Mouse (Mus musculus) myocyte (in vitro differentiated cells): ENCODE results near the gene Pwwp2b. TPM values are rescaled to one million over a fixed set of nuclear protein-coding genes. Genes with fewer than 3 reads are reported as not detected.

Experiments used
- H3K27me3 ChIP-seq: one replicate; pipeline ENCODE4 v1.6.1; 2011; ENCODE audit not compliant: control insufficient read depth, insufficient read depth, insufficient read length
- H3K36me3 ChIP-seq: one replicate; pipeline ENCODE4 v1.6.1; 2011; ENCODE audit not compliant: control insufficient read depth, insufficient read depth
- H3K4me2 ChIP-seq: one replicate; pipeline ENCODE4 v1.6.1; 2011; ENCODE audit warnings: low read depth, control low read depth
- H3K4me3 ChIP-seq: one replicate; pipeline ENCODE4 v1.5.1; 2011; ENCODE audit warnings: mild to moderate bottlenecking, control low read depth, moderate library complexity
- H3K79me2 ChIP-seq: one replicate; pipeline ENCODE4 v1.6.1; 2011; ENCODE audit not compliant: control insufficient read depth, insufficient read depth
- H3ac ChIP-seq: one replicate; pipeline ENCODE4 v1.6.1; 2011; ENCODE audit not compliant: control insufficient read depth, insufficient read length
- CEBPB ChIP-seq: IDR thresholded peaks from 2 replicates; pipeline ENCODE4 v1.6.1; 2011; ENCODE audit warnings: mild to moderate bottlenecking, moderate library complexity; ENCODE audit not compliant: poor library complexity, insufficient read depth, severe bottlenecking
- E2F4 ChIP-seq: IDR thresholded peaks from one replicate; pipeline ENCODE4 v1.6.1; 2011; ENCODE audit warnings: mild to moderate bottlenecking, control low read depth, moderate library complexity; ENCODE audit not compliant: insufficient read depth
- MAX ChIP-seq: IDR thresholded peaks from one replicate; pipeline ENCODE4 v1.6.1; 2011; ENCODE audit warnings: low read depth, mild to moderate bottlenecking, control low read depth
- MYOD1 ChIP-seq, 3 experiments: IDR thresholded peaks; one replicate each; pipeline ENCODE4 v1.6.1; 2011; ENCODE audit warnings: control low read depth in 2 of 3, low read depth in 2 of 3, mild to moderate bottlenecking in 2 of 3, moderate library complexity in 1 of 3; ENCODE audit not compliant: insufficient read length in 2 of 3, control insufficient read depth in 1 of 3
- MYOG ChIP-seq, 3 experiments: IDR thresholded peaks; one replicate each; pipeline ENCODE4 v1.6.1; 2011; ENCODE audit warnings: control low read depth in 2 of 3, low read depth in 2 of 3, mild to moderate bottlenecking in 2 of 3; ENCODE audit not compliant: insufficient read length in 2 of 3, control insufficient read depth in 1 of 3, insufficient read depth in 1 of 3
- POLR2A ChIP-seq: IDR thresholded peaks from one replicate; pipeline ENCODE4 v1.6.1; 2011; ENCODE audit warnings: low read depth, mild to moderate bottlenecking, control low read depth, moderate library complexity; ENCODE audit not compliant: insufficient read length
- POLR2AphosphoS2 ChIP-seq: IDR thresholded peaks from one replicate; pipeline ENCODE4 v1.6.1; 2011; ENCODE audit warnings: low read depth, control low read depth; ENCODE audit not compliant: insufficient read length
- REST ChIP-seq: IDR thresholded peaks from one replicate; pipeline ENCODE4 v1.6.1; 2011; ENCODE audit warnings: mild to moderate bottlenecking, control low read depth, moderate library complexity; ENCODE audit not compliant: insufficient read depth, insufficient read length
- SRF ChIP-seq: IDR thresholded peaks from one replicate; pipeline ENCODE4 v1.6.1; 2011; ENCODE audit warnings: low read depth; ENCODE audit not compliant: control insufficient read depth, insufficient read length
- TCF12 ChIP-seq: IDR thresholded peaks from one replicate; pipeline ENCODE4 v1.6.1; 2011; ENCODE audit warnings: mild to moderate bottlenecking, control low read depth; ENCODE audit not compliant: poor library complexity, insufficient read depth, severe bottlenecking
- TCF3 ChIP-seq: IDR thresholded peaks from one replicate; pipeline ENCODE4 v1.6.1; 2011; ENCODE audit warnings: low read depth, control low read depth; ENCODE audit not compliant: insufficient read length
- USF1 ChIP-seq: IDR thresholded peaks from one replicate; pipeline ENCODE4 v1.6.1; 2011; ENCODE audit warnings: low read depth, mild to moderate bottlenecking, control low read depth, moderate library complexity
- polyA plus RNA-seq: library from polyadenylated mRNA; unstranded; fragments of >200 nt; fragmentation: generic; extraction: Trizol; gene quantifications from one replicate; pipeline ENCODE4 v1.2.1, GENCODE M21; 2012; ENCODE audit warnings: missing spikeins

Gene Pwwp2b
- polyA plus RNA-seq, 1 experiment: 9.6 TPM

DNA sequence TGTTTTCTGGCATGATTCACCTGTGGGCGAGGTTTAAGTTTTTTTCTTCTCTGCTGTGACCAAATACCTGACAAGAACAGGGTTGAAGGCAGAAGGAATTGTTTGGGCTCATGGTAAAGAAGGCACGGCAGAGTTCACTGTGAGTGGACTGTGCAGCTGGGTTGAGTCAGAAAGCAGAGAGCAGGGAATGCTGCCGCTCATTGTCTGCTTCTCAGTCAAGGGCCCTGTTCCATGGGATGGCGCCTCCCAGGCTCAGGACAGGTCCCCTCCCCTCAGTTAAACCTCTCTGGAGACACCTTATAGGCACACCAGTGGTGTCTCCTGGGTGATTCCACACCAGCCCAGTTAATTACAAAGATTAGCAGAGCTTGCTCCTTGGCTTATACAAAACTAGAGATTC lies 25.9 kb upstream of the Pwwp2b start:
- no peak overlapping the region for H3ac ChIP-seq
- no peaks in the 10 kb centered on the region for H3K27me3 ChIP-seq
- no peak overlapping the region for H3K4me3 ChIP-seq
- TF ChIP-seq CEBPB: no peak
- TF ChIP-seq REST: no peak
- TF ChIP-seq E2F4: no peak
- TF ChIP-seq SRF: no peak
- TF ChIP-seq TCF3: no peak
- TF ChIP-seq POLR2AphosphoS2: no peak
- TF ChIP-seq TCF12: no peak
- no peak for TF ChIP-seq POLR2A
- TF ChIP-seq MAX: no peak
- TF ChIP-seq USF1: no peak
- TF ChIP-seq MYOG (IDR thresholded peaks at IDR 0.05; ENCODE audit: control insufficient read depth in 1 of 3, insufficient read depth in 1 of 3, insufficient read length in 2 of 3, low read depth in 2 of 3): no peak
- no peak for TF ChIP-seq MYOD1 (IDR thresholded peaks at IDR 0.05; ENCODE audit: control insufficient read depth in 1 of 3, insufficient read length in 2 of 3, low read depth in 2 of 3)
- H3K36me3 ChIP-seq: no peaks in the 10 kb centered on the region
- H3K4me2 ChIP-seq: no peak overlapping the region
- no peaks in the 10 kb centered on the region for H3K79me2 ChIP-seq

DNA sequence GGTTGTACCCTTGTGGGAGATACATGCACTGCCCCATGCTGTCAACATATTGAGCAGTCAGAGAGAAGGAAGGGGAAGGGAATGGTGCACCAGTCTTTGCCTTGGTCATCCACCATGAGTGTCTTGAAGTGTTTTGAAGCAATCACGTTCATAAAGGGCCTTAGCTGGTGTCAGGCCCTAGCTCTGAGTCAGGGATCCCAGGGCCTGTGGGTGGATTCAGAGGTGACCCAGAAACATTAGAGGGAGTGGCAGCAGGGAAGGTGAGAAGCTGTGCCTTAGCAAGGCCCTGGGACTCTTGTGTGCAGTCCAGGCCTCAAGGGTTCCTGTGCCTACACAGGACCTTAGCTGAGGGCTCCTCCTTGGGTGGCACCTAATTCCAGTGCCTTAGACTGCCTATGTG lies 24.2 kb upstream of the Pwwp2b start:
- Histone ChIP-seq H3ac (no peak overlapping the region), H3K36me3 (no peaks in the 10 kb centered on the region)

DNA sequence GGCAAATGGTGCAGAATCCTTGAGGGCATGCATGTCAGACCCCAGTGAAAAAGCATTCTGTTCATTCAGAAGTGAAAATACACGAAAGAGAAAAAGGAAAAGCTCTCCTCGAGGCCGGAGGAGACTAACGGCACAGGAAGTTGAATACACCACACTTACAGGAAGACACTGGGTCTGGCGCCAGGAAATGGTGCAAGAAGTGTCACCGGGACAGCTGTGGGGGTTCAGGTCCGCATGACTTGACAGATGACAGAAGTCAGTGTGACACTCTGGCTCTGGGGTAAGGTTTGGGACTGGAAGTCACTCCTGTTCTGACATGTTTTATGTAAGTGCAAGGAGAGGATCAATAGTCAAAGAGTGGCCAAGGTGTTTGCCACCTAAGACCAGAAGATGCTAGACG lies 23.6 kb upstream of the Pwwp2b start:
- Histone ChIP-seq H3K4me2 (no peak overlapping the region), H3K27me3 (no peaks in the 10 kb centered on the region), H3K36me3 (no peaks in the 10 kb centered on the region), H3K4me3 (no peak overlapping the region), H3ac (no peak overlapping the region), H3K79me2 (no peaks in the 10 kb centered on the region)
- TF ChIP-seq TCF3: no peak
- no peak for TF ChIP-seq CEBPB
- TF ChIP-seq REST: no peak

More for the DNA sequence above, 24.2 kb upstream of the Pwwp2b start:
- Histone ChIP-seq H3K4me2 (no peak overlapping the region), H3K27me3 (no peaks in the 10 kb centered on the region), H3K79me2 (no peaks in the 10 kb centered on the region), H3K4me3 (no peak overlapping the region)
- TF ChIP-seq POLR2A: no peak
- no peak for TF ChIP-seq TCF3
- TF ChIP-seq MAX: no peak

DNA sequence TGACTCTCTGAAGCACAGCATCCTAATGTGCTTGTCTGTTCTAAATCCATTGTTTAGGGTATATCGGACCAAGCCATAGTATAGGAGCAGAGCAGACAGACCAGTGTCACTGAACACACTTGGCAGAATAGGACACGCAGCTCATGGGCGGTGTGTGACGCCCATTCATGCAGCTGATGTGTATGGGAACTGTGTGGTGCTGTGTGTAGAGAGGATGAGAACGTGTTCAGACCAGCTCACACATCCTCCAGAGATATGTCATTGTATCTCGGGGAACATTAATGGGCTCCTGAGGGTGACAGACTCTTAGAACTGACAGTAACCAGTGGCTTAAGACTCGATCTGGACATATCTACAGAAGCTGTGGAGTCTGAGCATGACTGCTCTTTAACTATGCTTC lies 21.9 kb upstream of the Pwwp2b start:
- TF ChIP-seq TCF3 (no peak), CEBPB (no peak), POLR2AphosphoS2 (no peak), E2F4 (no peak), REST (no peak), USF1 (no peak), POLR2A (no peak), MYOG (IDR thresholded peaks at IDR 0.05; ENCODE audit: control insufficient read depth in 1 of 3, insufficient read depth in 1 of 3, insufficient read length in 2 of 3, low read depth in 2 of 3) (no peak), MYOD1 (IDR thresholded peaks at IDR 0.05; ENCODE audit: control insufficient read depth in 1 of 3, insufficient read length in 2 of 3, low read depth in 2 of 3) (no peak), TCF12 (no peak), SRF (no peak), MAX (no peak)

DNA sequence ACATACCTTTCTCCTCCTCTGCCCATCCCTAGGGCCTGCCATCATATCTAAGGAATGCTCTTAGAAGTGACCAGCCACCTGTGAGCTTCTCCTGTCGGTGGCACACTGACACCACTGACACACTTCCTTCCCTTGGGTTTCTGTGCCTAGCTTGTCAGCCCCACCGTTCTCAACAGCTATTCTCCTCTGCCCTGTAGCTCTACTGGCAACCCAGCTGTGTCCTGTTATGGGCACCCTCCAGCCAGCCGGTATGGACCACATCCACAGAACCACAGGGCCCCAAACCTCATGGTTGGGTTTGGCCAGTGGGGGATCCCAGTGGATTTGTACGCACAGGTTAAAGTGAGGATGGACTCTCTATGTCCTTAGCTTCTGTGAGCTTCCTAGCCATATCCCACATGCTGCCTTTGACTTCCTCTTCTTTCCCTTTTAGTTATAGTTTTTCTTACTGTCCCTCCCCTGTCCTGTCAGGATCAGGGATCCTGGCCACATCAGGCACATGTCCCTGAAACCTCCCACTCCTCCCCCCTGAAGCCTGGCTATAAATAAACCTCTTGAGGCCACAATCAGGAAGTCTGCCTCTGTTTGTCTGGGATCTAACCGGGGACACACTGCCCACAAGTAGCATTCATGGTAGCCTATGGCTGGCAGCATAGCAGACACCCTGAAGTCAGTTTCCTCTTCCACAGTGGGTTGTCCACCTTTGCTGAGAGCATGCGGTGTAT lies 19.7 kb upstream of the Pwwp2b start:
- no peaks in the 10 kb centered on the region for H3K36me3 ChIP-seq
- H3ac ChIP-seq: no peak overlapping the region
- H3K27me3 ChIP-seq: no peaks in the 10 kb centered on the region
- no peak overlapping the region for H3K4me2 ChIP-seq
- no peak for TF ChIP-seq TCF12
- no peak for TF ChIP-seq TCF3
- no peak for TF ChIP-seq CEBPB
- TF ChIP-seq POLR2AphosphoS2: no peak
- no peak for TF ChIP-seq POLR2A
- no peak for TF ChIP-seq SRF
- TF ChIP-seq USF1: no peak
- TF ChIP-seq E2F4: no peak
- H3K79me2 ChIP-seq: no peaks in the 10 kb centered on the region
- H3K4me3 ChIP-seq: no peak overlapping the region

More for the DNA sequence above, 21.9 kb upstream of the Pwwp2b start:
- Histone ChIP-seq H3ac (no peak overlapping the region), H3K79me2 (no peaks in the 10 kb centered on the region), H3K4me2 (no peak overlapping the region), H3K27me3 (no peaks in the 10 kb centered on the region), H3K36me3 (no peaks in the 10 kb centered on the region), H3K4me3 (no peak overlapping the region)
